Mouse (Mus musculus): ENCODE data around the gene Thbs2.

Thbs2 gene

DNA sequence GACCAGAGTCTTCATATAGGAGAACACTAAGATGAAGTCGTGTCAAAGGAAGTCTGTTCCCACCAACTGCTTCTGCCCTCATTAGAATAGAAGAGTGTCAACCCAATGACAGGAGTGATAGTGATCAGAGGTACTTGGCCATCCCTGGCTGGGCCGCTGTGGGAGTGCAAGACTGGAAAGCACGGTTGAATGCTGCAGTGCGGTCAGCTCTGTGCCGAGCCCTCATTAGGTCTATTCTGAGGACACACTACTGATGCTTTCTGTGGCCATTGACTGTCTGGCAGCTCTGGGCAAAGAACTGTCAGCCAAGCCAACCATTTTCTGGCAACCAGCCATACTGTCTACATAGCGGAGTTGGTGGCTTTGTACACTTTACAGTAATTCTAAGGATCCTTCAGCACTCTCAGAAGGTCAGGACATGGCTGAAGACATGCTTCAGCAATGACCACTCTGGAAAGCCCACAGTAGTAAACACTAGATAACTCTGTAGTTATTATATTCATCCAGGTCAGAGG is 2.3 kb upstream of the Thbs2 start:
- DNase-seq (ENCODE audit: low read depth, low spot score) = no peak

DNA sequence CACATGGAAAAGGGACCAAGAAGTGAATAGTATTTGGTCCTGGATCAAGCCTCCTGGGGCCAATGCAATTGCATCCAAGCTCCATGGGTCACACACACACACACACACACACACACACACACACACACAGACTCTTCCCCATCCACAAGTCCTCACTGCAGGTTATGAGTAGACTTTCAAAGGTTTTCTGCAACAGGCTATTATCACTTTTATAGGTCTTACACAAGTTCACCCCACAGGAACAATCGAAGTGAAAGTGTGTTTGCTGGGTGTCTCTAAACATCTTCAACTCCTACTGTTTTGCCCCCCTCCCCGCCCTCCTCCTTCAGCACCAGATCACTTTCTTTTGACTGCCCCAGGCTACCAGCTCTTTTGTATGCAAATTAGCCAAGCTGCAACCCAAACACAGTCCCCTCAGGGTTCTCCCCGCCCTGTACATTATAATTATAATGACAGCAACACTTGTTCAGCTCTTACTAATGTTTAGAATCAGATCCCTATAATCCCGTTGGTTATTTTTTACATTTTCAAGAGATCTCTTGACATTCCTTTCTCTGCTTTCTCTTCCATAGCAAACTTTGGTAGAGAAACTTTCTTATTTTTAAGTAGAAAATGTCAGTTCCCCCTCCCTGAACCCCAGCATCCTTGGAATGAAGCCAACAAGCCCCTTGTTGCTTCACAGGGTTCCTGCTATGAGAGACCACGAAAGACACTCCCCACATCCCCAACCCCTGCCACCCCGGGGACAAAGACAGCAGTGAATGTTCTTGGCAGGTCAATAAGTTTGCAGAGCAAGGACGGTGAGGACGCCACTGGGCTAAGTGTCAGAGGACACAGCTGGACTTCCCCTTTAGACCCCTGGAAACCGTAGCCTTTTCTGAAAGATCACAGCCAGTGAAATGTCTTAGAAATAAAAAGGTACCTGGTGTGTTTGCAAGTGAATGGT is 714 bp downstream of the Thbs2 start:
- no peak for DNase-seq (ENCODE audit: low read depth, low spot score)

DNA sequence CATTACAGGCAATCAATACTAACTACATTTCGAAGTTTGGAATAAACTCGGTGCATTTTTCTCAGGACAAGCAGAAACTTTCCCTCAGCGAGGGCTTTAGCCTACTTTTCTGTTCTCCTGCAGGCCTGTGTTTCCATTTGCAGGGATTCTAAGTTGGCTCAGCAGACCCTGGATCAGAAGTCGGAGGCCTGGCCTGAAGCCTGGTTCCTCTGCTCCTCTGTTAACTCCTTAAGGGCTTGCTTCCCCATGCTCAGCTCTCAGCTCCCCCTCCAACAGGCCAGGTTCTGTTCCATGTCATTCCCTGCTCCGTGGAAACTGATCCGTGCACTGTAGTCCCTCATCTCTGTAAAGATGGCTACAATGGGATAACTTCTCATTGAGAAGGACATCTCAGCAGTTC is 2.1 kb downstream of the Thbs2 start:
- DNase-seq (ENCODE audit: low read depth, low spot score) = no peak

DNA sequence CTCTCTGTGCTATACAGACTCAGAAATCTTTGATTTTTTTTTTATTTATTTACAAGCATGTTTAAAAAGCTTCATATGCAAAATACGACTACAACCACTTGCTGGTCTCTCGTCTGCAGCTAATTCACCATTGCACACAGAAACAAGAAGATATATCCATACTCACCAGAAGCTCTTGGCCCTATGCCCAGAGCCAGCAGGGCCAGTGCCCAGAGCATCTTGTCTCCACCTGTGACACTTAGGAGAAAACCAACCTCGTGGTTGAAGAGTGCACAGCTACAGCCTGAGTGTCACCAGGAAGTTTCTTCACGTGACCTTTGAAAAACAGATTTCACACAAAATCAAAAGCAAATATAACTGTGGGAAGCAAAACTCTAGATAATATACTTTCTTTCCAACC is 2.8 kb downstream of the Thbs2 start:
- no peak for DNase-seq (ENCODE audit: low read depth, low spot score)

DNA sequence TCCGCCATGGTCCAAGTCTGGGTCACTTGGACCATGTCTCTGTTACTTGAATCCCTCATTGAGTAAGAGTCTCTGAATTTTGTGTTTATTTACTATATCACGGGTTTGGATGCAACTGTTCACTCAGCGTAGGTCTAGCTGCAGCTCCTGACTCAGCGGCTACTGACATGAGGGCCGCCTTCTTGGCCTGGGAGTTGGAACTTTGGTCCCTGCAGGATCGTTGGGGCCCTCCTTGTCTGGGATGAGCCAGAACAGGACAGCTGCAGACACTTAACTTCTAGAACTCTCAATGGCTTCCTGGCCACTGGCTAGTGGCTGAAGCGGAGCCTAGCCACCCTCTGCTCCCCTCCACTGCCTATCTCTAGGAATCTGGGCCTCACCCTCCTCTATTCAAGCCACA is 11.2 kb downstream of the Thbs2 start:
- no peak for DNase-seq (ENCODE audit: low read depth, low spot score)

DNA sequence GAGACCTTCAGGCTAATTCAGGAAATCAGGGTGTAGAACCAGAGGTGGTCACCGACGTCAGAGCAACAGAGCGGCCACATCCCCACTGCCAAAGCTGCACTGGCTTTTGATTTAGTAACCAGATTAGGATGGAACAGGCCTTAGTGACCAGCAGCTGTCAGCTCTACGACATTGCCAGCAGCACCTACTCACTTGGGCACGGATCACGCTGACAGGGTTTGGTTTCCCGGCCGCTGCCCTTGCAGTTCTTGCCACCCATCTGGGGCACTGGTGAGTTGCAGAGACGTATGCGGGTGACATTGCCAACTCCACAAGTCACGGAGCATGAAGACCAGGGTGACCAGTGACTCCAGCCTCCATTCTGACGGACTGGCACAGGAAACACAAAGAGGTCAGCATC is 13.0 kb downstream of the Thbs2 start:
- DNase-seq (ENCODE audit: low read depth, low spot score) = no peak

DNA sequence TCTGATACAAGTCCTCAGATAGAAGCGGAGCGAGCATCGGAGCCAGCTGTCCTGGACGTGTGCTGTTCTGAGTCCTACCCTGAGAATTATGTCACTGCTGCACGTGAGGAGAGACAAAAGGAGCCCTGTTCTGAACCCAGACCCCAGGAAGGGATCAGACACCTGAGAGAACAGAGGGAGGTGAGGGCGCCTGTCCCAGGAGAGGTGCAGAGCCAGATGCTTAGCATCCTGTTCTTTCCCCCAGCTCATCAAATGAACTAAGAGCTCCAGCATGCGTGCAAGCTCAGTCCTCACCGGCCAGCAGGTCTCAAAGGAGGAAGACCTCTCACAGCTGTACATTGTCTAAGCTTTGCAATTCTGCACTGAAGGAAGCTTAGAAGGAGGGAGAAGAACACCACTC is 16.8 kb downstream of the Thbs2 start:
- no peak for DNase-seq (ENCODE audit: low read depth, low spot score)

DNA sequence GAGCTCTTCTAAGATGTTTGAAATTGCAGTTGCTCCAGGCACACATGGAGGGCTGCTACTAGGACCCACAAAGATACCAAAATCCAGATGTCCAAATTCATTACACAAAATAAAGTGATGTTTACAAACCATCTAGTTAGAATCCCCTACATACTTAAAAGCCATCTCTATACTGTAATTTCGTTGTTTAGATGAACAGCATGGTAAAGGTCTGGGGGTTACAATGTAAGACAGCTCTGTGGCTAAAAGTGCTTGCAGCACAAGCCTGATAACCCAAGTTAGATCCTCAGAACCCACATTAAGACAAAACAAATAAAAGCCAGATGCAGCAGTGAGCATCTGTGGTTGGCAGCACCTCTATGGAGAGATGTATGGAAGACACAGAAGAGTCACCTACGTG is 18.5 kb downstream of the Thbs2 start:
- DNase-seq (ENCODE audit: low read depth, low spot score) = no peak

DNA sequence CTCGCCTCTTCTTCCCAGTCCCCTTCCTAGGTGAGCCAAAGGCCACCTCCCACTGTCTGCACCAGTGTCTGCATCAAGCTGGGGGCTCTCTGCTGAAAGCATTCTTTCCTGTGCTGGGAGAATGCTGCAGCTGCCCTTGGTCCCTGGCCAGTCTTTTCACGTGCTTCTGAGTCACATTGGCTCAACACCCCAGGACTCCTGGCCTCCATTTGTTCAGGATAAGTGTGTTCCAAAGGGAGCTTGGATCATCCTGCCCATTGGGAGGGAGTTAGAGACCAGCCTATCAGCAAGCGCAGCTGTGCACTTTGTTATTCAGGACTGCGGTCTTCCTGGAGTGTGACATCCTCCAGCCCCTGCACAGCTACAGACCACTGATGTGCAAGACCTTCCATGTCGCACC is 21.6 kb downstream of the Thbs2 start:
- no peak for DNase-seq (ENCODE audit: low read depth, low spot score)

DNA sequence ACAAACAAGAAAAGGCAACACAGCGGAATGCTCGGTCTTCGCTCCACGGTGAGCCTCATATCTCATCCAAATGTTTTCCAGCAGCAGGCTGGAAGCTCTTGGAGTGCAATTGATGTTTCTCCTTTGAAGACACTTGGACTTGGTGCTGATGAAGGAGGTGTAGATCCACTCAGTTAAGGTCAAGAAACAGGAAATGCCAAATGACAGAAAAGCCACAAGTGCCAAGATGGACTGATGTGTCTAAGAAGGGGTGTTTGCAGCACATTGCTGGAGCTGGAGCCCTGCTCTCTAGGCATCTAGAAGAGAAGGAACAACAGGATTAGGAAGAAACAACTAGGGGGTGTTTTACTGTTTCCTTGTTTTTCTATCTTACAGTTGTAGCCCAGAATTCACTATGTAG is 26.8 kb downstream of the Thbs2 start:
- no peak for DNase-seq (ENCODE audit: low read depth, low spot score)

DNA sequence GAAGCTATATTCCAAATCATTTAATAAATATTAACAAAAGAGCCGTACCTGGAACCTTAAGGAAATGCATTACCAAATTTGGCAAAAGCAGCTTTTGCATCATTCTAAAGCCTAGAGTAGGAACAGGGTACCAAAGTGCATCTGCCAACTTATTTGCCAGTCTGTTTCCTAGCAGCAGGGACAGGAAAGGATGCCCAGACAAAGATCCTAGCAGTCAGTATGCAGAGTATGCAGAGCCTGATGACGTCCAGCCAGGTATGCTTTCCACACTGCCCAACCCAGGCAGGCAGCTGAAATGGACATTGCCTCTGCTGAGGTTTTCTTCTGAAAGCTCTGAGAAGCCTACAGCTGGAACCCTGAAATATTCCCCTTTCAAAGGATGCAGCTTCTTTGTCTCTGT is 27.6 kb downstream of the Thbs2 start:
- no peak for DNase-seq (ENCODE audit: low read depth, low spot score)

DNA sequence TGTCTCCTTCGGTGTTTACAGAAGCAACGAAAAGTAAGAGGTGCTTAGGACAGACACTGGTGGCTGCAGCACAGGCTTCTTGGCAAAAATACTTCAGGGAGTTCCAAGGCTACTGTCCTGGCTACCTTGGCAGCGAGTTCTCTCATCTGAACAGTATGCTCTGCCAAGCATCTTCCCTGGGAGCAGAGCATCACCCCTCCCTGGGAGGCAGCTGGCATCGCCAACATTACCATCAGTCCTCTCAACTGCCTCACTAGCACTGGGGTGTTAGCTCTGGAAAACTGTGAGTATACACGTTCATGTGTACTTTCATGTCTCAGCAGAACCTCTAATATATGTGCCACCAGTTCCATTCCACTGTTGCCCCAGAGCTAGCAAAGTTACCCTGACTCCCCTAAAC is 30.7 kb downstream of the Thbs2 start:
- no peak for DNase-seq (ENCODE audit: low read depth, low spot score)

DNA sequence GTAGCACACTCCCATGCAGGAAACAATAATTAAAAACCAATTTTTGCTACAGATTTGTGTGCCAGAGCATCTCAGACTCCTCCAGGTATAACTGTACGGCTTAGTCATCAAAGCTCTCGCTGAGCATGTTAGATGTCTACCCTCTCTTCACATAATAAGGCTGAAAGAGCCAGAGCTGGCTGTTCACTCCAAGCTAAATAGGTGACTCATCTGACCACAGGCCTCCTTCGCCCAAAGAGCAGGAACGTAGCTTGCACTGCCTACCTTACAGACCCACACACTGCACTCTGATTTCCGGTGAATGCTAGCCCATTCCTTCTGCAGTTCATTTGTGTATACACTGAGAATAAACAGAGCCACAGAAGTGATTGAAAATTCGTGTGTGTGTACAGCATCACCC is 31.6 kb downstream of the Thbs2 start:
- DNase-seq (ENCODE audit: low read depth, low spot score) = no peak

DNA sequence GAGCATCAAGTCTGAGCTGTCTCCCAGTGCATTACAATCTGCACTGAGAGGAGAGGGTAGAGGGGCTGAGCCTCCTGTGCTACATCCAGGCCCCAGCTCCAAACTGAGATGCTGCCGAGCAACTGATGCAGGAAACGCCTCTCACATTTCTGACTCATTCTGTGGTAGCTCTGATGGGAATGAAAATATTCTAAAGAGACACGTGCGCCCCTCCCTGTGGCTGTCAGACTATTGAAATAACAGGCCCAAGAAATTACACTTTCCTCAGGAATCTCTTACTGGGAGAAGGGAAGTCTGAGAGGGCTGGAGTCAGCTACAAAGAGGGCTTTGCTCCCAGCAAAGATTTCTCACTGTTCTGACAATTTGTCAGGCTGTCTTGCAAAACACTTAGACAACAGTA is 34.3 kb downstream of the Thbs2 start:
- no peak for DNase-seq (ENCODE audit: low read depth, low spot score)

DNA sequence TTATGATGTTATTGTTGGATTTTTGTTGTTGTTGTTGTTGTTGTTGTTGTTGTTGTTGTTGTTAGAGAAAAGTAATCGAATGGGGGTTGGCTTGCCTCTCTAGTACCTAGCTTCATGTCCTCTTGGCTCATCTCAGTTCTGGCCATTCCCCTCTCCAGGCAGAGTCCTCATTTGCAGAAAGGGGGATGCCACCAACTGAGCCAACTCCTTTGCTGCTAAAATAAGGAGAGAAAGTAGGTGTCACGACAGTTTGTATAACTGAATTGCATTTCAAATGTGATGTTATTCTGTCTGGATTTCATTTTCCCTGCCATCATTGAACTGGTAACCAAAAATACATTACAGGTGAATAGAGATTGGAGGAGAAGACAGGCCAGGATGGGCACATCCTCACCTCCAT is 35.9 kb downstream of the Thbs2 start:
- DNase-seq (ENCODE audit: low read depth, low spot score) = no peak

DNA sequence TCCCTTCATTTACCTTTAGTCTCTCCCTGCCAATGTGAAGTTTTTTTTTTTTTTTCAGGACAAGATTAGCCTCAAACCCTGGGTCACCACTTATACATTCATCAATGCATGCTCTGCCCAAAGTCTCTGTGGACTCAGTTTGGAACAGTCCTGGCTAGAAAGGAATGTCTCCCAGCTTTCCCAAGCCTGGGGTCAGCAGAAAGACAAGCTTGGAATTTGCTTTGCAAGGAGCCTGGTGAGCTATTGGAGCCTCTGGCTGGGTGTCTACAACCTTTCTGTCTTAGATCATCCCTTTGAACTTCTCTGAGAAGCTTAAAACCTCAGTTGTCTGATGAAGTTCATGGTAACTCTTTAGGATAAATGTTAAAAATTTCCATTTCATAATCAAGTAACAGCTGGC is 36.9 kb downstream of the Thbs2 start:
- DNase-seq (ENCODE audit: low read depth, low spot score) = no peak

DNA sequence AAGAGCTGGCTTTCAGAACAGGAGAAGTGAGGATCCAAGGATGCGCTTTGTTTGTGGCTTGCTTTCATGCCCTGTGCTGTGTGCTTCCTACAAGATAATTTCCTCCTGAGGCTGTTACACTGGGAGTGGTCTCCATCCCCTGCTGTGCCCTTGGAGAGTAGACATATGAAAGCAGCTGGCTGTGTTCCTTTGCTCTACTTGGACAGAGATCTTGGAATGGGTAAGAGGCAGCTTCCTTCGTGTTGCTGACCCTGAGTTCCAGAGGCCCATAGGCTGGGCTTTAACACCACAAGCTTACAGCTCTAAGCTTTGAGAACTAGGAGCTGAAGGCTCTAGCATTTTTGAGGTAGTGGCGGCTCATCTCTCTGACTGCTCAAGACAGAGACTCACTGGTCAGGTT is 39.1 kb downstream of the Thbs2 start:
- no peak for DNase-seq (ENCODE audit: low read depth, low spot score)

DNA sequence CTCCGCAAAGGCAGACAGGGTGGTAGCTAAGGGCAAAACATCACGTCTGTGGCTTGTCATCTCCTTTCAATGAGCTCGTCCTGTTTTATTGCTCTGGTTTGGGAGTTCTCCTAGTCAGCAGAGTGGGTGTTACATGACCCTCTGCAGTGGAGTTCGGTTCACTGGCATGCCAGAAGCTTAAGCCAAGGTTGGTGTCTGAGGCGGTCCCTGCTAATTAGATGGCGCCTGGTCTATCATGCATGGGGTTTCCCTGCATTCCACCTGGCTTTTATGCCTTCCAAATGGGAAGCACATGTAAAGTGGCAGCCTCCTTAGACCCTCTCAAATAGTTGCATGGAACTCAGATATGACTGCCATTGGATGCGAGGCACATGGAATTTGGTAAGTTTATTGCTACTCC is 42.0 kb downstream of the Thbs2 start:
- DNase-seq (ENCODE audit: low read depth, low spot score) = no peak

DNA sequence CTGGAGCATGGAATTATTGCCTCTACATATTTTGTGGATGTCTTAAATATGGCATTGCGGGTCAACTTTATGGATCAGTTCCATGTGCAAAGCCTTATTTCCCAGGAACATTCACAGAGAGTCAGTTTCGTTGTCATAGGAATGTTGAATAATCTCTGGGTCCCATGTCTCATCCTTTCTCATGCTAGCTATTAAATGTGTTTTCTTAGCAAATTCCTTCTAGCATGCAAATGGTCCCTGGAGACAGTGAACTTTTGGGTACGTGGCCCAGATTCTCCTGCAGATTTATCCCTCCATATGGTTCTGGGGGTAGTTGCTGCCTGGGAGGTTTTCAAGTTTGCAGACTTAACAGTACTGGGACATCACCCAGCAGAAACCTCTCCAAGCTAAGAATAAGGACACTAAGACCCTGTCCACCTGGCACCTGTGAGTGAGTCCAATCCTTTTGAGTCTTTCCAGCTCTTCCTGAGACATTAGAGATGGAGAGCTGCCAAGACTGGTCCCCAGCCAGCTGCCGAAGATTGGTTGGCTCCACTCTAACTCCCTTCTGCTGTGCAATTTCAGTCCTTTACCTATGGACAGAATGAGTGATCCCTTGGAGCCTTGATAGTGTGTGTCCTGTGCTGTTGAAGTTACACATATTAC is 45.9 kb downstream of the Thbs2 start:
- no peak for DNase-seq (ENCODE audit: low read depth, low spot score)

DNA sequence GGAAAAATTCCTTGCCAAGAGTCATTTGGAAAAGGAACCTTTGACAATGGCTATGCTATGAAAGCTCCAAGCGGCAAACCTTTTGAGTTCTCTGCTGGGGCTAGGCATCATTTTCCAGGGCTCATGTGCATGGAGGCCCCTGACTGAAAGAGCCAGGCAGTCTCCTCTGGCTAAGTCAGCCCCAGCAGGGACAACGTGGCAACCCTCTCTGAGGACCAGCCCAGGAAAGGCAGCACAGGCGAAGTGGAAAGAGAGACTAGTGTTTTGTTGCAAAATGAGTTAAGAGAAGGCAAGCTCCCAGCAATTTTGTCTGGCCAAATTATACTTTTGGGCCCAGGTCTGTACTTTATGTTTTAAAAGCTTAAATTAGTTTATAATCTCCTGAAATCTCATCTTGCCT is 50.0 kb downstream of the Thbs2 start:
- DNase-seq (ENCODE audit: low read depth, low spot score) = no peak

DNA sequence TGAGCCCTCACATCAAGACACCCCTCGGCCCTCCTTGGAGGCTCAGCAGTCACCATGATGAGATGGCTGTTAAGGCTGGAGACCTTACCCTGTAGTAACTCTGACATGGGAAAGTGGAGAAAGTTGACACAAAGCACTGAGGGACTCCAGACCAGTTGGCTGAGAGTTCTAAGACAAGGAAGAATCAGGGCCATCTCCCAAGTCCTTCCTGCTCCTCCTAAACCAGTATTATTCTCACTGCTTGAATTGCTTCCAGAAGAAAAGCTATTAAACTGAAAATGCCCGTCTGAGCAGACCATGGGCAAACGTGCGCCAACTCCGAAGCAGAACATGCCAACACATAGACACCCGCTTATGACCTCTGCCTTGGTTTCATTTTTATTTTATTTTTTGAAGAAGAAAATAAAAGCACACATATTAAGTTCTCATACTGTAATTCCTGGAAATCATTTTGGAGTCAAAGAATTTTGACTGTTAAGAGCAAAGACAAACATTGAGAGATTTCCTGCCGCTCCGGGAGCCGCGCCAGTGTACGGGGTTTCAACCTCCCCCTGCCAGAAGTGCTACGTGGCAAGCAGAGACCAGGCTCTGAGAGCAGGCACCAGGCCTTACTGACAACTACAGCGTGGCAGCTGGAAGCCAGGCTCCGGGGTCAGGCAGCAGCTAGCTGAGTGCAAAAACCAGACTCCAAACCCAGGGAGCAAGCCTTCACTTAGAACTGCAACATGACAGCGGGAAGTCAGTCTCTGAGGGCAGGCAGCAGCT is 53.5 kb downstream of the Thbs2 start:
- DNase-seq (ENCODE audit: low read depth, low spot score) = no peak

DNA sequence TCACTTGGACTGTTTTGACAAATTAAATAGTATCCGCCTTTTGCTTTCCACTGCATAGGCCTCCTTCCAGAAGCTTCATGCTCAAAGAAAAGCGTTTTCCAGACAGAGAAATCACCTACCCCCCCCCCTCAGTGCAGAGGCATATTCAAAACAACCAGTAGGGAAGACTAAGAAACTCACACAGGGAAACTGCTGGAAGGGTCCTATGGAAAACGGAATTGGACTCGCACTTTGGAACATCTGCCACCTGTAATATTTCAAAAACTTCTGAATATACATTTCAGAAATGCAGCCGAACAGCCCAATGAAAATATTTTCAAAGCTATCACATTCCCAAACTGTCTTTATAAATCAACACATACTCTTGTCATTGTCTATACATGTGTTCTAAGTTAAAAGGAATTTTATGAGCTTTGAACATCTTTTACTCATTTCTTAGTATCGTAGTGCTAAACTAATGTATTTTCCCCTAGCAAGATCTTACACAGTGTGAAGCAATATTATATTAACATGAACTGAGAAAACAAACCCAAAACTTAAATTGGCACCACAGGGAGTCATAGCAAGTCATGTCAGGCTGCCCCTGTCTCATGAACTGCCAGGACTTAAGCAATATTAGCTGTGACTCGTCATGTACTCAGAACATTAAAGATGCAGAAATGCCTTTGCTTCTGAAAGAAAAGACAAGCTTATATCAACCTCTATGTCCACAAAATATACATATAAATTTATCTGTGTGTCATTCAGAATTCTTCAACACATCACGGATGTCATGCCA is 58.3 kb downstream of the Thbs2 start:
- no peak for DNase-seq (ENCODE audit: low read depth, low spot score)

All from retina, postnatal 7 days (tissue).